Mouse (Mus musculus) ES-Bruce4 (cell line): ENCODE measurements around the gene 2200002D01Rik.

ENCODE experiments used
- CTCF ChIP-seq: IDR thresholded peaks from one replicate; pipeline ENCODE4 v1.8.1; 2011; ENCODE audit warnings: low read depth, low read length
- EP300 ChIP-seq: IDR thresholded peaks from 2 replicates; pipeline ENCODE4 v1.6.1; 2011; ENCODE audit warnings: low read depth, low read length; ENCODE audit not compliant: insufficient read depth
- POLR2A ChIP-seq: IDR thresholded peaks from one replicate; pipeline ENCODE4 v1.8.1; 2011; ENCODE audit warnings: low read length; ENCODE audit not compliant: insufficient read depth

GRCm38 (mm10) chr7:29263831-29264230 lies 15.6 kb upstream of the 2200002D01Rik start:
- TF ChIP-seq CTCF (no peak), POLR2A (no peak), EP300 (no peak)
